Mouse (Mus musculus): ENCODE measurements at regions not wholly inside any gene's neighbourhood (a gene's known extent, or its start where the extent isn't known, plus 50 kb on each side); places are given as distances from the start of the nearest gene placed in this dataset.

- DNase-seq, result peak; percentile 93
Measured at GRCm38 (mm10) chr17:47174748-47175215, 164.4 kb upstream of the Ubr2 start.

GRCm38 (mm10) chr17:47171801-47172200 is 161.4 kb upstream of the Ubr2 start:
- no peak for DNase-seq

GRCm38 (mm10) chr17:47170978-47171593 is 160.7 kb upstream of the Ubr2 start:
- no peak for DNase-seq

- peak; percentile 82 for DNase-seq
Measured at GRCm38 (mm10) chr17:47168105-47168504, 157.7 kb upstream of the Ubr2 start.

GRCm38 (mm10) chr17:47163677-47164340 is 153.5 kb upstream of the Ubr2 start:
- no peak for DNase-seq

GRCm38 (mm10) chr17:47162459-47162858 is 152.1 kb upstream of the Ubr2 start:
- DNase-seq, result no peak

- DNase-seq, result no peak
Measured at GRCm38 (mm10) chr17:47156237-47156636, 145.9 kb upstream of the Ubr2 start.

- peak; percentile 65 for DNase-seq
Measured at GRCm38 (mm10) chr17:47151557-47152278, 141.4 kb upstream of the Ubr2 start.

- peak; percentile 10 for DNase-seq
Measured at GRCm38 (mm10) chr17:47151193-47151556, 140.8 kb upstream of the Ubr2 start.

GRCm38 (mm10) chr17:47150636-47151035 is 140.3 kb upstream of the Ubr2 start:
- peak; percentile 3 for DNase-seq

GRCm38 (mm10) chr17:47149662-47150061 is 139.3 kb upstream of the Ubr2 start:
- peak; percentile 4 for DNase-seq

- peak; percentile 3 for DNase-seq
Measured at GRCm38 (mm10) chr17:47149158-47149557, 138.8 kb upstream of the Ubr2 start.

- peak; percentile 49 for DNase-seq
Measured at GRCm38 (mm10) chr17:47146640-47147039, 136.3 kb upstream of the Ubr2 start.

- DNase-seq, result no peak
Measured at GRCm38 (mm10) chr17:47145590-47145989, 135.2 kb upstream of the Ubr2 start.

GRCm38 (mm10) chr17:47144996-47145395 is 134.6 kb upstream of the Ubr2 start:
- no peak for DNase-seq

- DNase-seq, result peak; percentile 56
Measured at GRCm38 (mm10) chr17:47144460-47144859, 134.1 kb upstream of the Ubr2 start.

- DNase-seq, result no peak
Measured at GRCm38 (mm10) chr17:47143898-47144297, 133.5 kb upstream of the Ubr2 start.

- peak; percentile 61 for DNase-seq
Measured at GRCm38 (mm10) chr17:47142885-47143284, 132.5 kb upstream of the Ubr2 start.

GRCm38 (mm10) chr17:47142276-47142675 is 131.9 kb upstream of the Ubr2 start:
- DNase-seq, result no peak

GRCm38 (mm10) chr17:47141843-47142215 is 131.5 kb upstream of the Ubr2 start:
- peak; percentile 61 for DNase-seq

- DNase-seq, result peak; percentile 81
Measured at GRCm38 (mm10) chr17:47140969-47141842, 130.8 kb upstream of the Ubr2 start.

GRCm38 (mm10) chr17:47140241-47140968 is 130.0 kb upstream of the Ubr2 start:
- peak; percentile 84 for DNase-seq
